Mouse (Mus musculus) heart, adult 2 months (tissue): ENCODE measurements at regions not wholly inside any gene's neighbourhood (a gene's known extent, or its start where the extent isn't known, plus 50 kb on each side); places are given as distances from the start of the nearest gene placed in this dataset.

Experiments used
- DNase-seq, 2 experiments: peaks; one replicate each; pipeline ENCODE4 v3.0.0; 2021
- H3K27ac ChIP-seq: fragments of 200-600 bp; 2 replicates; pipeline ENCODE4 v1.8.1; 2022
- H3K27me3 ChIP-seq: fragments of 200-500 bp; 2 replicates; pipeline ENCODE4 v1.6.1; 2012; ENCODE audit warnings: mild to moderate bottlenecking, low read length, inconsistent platforms, mixed read lengths; ENCODE audit not compliant: control insufficient read depth, insufficient read depth
- H3K36me3 ChIP-seq: fragments of 200-500 bp; 2 replicates; pipeline ENCODE4 v1.6.1; 2012; ENCODE audit warnings: low read length, inconsistent platforms; ENCODE audit not compliant: control insufficient read depth, insufficient read depth
- H3K4me1 ChIP-seq: fragments of 200-500 bp; 2 replicates; pipeline ENCODE4 v1.6.1; 2011; ENCODE audit warnings: low read length; ENCODE audit not compliant: control insufficient read depth, insufficient read depth
- H3K4me3 ChIP-seq: fragments of 200-600 bp; 2 replicates; pipeline ENCODE4 v1.8.1; 2022
- H3K79me2 ChIP-seq: fragments of 200-500 bp; replicated peaks from 2 replicates; pipeline ENCODE4 v1.6.1; 2012; ENCODE audit warnings: mild to moderate bottlenecking, inconsistent platforms, low read length, moderate library complexity, mixed read lengths; ENCODE audit not compliant: control insufficient read depth, insufficient read depth
- H3K9ac ChIP-seq: fragments of 200-500 bp; 2 replicates; pipeline ENCODE4 v1.6.1; 2012; ENCODE audit warnings: low read depth, mild to moderate bottlenecking, control low read depth, inconsistent platforms, low read length, mixed read lengths
- CTCF ChIP-seq: fragments of 200-600 bp; IDR thresholded peaks from 2 replicates; pipeline ENCODE4 v1.8.1; 2022; ENCODE audit warnings: antibody characterized with exemption, mild to moderate bottlenecking, moderate library complexity
- EP300 ChIP-seq: fragments of 200-500 bp; IDR thresholded peaks from 2 replicates; pipeline ENCODE4 v1.6.1; 2011; ENCODE audit warnings: low read depth, low read length, control low read depth; ENCODE audit not compliant: insufficient read depth
- POLR2A ChIP-seq: fragments of 200-500 bp; IDR thresholded peaks from 2 replicates; pipeline ENCODE4 v1.6.1; 2011; ENCODE audit warnings: mild to moderate bottlenecking, low read depth, low read length, control low read depth; ENCODE audit not compliant: insufficient read depth
- WGBS: fragments of 180-500 bp; shearing (Covaris S2); methylation state at CpG from one replicate; pipeline ENCODE4 v1.1.7; 2018; 5-methylcytosine and 5-hydroxymethylcytosine counted together
- intact Hi-C: fragments of 180-260 bp; cut with DNase I; formaldehyde crosslinking; loops from one replicate; pipeline ENCODE4 v1.15.1; 2025

GRCm38 (mm10) chr1:94208929-94209328 is 156.6 kb upstream of the Pdcd1 start:
- Histone ChIP-seq H3K9ac (no peak overlapping the region), H3K4me1 (no peaks in the 10 kb centered on the region), H3K36me3 (no peaks in the 10 kb centered on the region), H3K79me2 (no peaks in the 10 kb centered on the region), H3K27ac (no peak overlapping the region), H3K4me3 (no peak overlapping the region), H3K27me3 (no peaks in the 10 kb centered on the region)
- DNase-seq, result no peak
- WGBS, result 58% methylated on average over 4 of the region's 4 CpGs
- intact Hi-C loops, result no loop called here
- TF ChIP-seq POLR2A (no peak), CTCF (no peak), EP300 (no peak)

- 71% methylated on average over 7 of the region's 7 CpGs for WGBS
- Histone ChIP-seq H3K27me3 (no peaks in the 10 kb centered on the region), H3K4me1 (no peaks in the 10 kb centered on the region), H3K9ac (no peak overlapping the region), H3K36me3 (no peaks in the 10 kb centered on the region), H3K79me2 (no peaks in the 10 kb centered on the region), H3K27ac (no peak overlapping the region), H3K4me3 (no peak overlapping the region)
- DNase-seq, result no peak
- intact Hi-C loops, result no loop called here
- TF ChIP-seq EP300 (no peak), POLR2A (no peak), CTCF (no peak)
Observed at GRCm38 (mm10) chr1:94207859-94208258, 155.5 kb upstream of the Pdcd1 start.

GRCm38 (mm10) chr1:94203281-94203680 is 150.9 kb upstream of the Pdcd1 start:
- 71% methylated on average over 3 of the region's 3 CpGs for WGBS
- Histone ChIP-seq H3K27ac (no peak overlapping the region), H3K36me3 (no peaks in the 10 kb centered on the region), H3K4me3 (no peak overlapping the region), H3K9ac (no peak overlapping the region), H3K27me3 (no peaks in the 10 kb centered on the region), H3K79me2 (no peaks in the 10 kb centered on the region), H3K4me1 (no peaks in the 10 kb centered on the region)
- DNase-seq, result no peak
- intact Hi-C loops, result no loop called here
- no peak for TF ChIP-seq CTCF

GRCm38 (mm10) chr1:94183876-94184275 is 131.5 kb upstream of the Pdcd1 start:
- Histone ChIP-seq H3K27ac (no peak overlapping the region), H3K4me3 (no peak overlapping the region), H3K4me1 (no peaks in the 10 kb centered on the region), H3K36me3 (no peaks in the 10 kb centered on the region), H3K79me2 (no peaks in the 10 kb centered on the region), H3K9ac (no peak overlapping the region), H3K27me3 (no peaks in the 10 kb centered on the region)
- WGBS, result 69% methylated on average over 2 of the region's 2 CpGs
- no peak for TF ChIP-seq EP300
- no peak for TF ChIP-seq CTCF
- TF ChIP-seq POLR2A, result no peak
- no peak for DNase-seq
- intact Hi-C loops, result no loop called here

GRCm38 (mm10) chr1:94149958-94150357 is 97.6 kb upstream of the Pdcd1 start:
- Histone ChIP-seq H3K4me3 (no peak overlapping the region), H3K79me2 (no peaks in the 10 kb centered on the region), H3K36me3 (no peaks in the 10 kb centered on the region), H3K27ac (no peak overlapping the region), H3K27me3 (no peaks in the 10 kb centered on the region), H3K9ac (no peak overlapping the region), H3K4me1 (no peaks in the 10 kb centered on the region)
- 90% methylated on average over 4 of the region's 4 CpGs for WGBS
- DNase-seq, result no peak
- no peak for TF ChIP-seq POLR2A
- TF ChIP-seq CTCF, result no peak
- no peak for TF ChIP-seq EP300
- intact Hi-C loops, result no loop called here

GRCm38 (mm10) chr1:94147015-94147414 is 94.7 kb upstream of the Pdcd1 start:
- Histone ChIP-seq H3K27ac (no peak overlapping the region; the same call in 1 of the 2 replicates), H3K4me1 (no peaks in the 10 kb centered on the region), H3K9ac (no peak overlapping the region), H3K4me3 (no peak overlapping the region), H3K36me3 (no peaks in the 10 kb centered on the region), H3K27me3 (no peaks in the 10 kb centered on the region), H3K79me2 (no peaks in the 10 kb centered on the region)
- 4% methylated on average over 4 of the region's 4 CpGs for WGBS
- intact Hi-C loops, result no loop called here
- TF ChIP-seq EP300 (no peak), POLR2A (no peak), CTCF (no peak)
- DNase-seq, result no peak

GRCm38 (mm10) chr1:94140518-94140917 is 88.2 kb upstream of the Pdcd1 start:
- Histone ChIP-seq H3K27ac (no peak overlapping the region), H3K9ac (no peak overlapping the region), H3K4me1 (no peaks in the 10 kb centered on the region), H3K79me2 (no peaks in the 10 kb centered on the region), H3K4me3 (no peak overlapping the region), H3K27me3 (no peaks in the 10 kb centered on the region), H3K36me3 (no peaks in the 10 kb centered on the region)
- WGBS, result 53% methylated on average over 3 of the region's 3 CpGs
- DNase-seq, result no peak
- TF ChIP-seq POLR2A (no peak), CTCF (no peak), EP300 (no peak)
- intact Hi-C loops, result no loop called here
